Mouse (Mus musculus) kidney, adult 2 months (tissue): Measurements from ENCODE around the gene Epha2.

Experiments
- CTCF ChIP-seq: fragments of 200-500 bp; conservative IDR thresholded peaks from 2 replicates; pipeline ENCODE4 v1.5.1; 2011; ENCODE audit warnings: low read depth, mild to moderate bottlenecking, control low read depth, low read length, moderate library complexity, mixed read lengths; ENCODE audit not compliant: insufficient read depth, insufficient read length
- POLR2A ChIP-seq: fragments of 200-500 bp; IDR thresholded peaks from one replicate; pipeline ENCODE4 v1.6.1; 2011; ENCODE audit warnings: low read depth, low read length, control low read depth

DNA sequence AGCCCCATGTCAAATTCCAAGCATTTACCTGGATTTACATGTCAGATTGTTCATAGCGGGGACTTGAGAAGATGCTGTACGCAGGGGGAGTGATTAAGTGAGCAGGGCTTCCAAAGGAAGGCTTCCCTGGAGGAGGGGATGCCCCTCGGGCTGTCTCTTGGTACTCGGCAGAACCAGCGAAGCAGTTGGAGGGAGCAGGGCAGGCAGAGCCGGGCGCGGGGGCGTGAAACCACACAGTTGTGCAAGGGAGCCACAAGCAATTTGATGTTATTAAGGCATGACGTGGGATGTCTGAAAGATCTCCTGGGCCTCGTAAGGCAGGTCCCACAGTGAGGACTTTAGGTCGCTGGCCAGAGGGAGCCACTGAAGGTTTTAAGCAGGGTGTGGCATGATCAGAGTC lies 28.9 kb downstream of the Epha2 start:
- TF ChIP-seq CTCF: no peak
- no peak for TF ChIP-seq POLR2A
